Mouse (Mus musculus) inflammation-experienced regulatory T-cells, adult 6 months (primary cell): ENCODE data around the gene Eed. TPM values are rescaled to one million over a fixed set of nuclear protein-coding genes. Genes with fewer than 3 reads are reported as not detected.
A peak's percentile ranks its signal among the peaks of the same experiment; 100 is the strongest.
"Not testable (repeated sequence)": the region's sequence is repeated elsewhere in the genome, so short reads cannot be mapped to it uniquely, and the experiment has no call there.

Source experiments
- ATAC-seq: one replicate; pipeline ENCODE4 v1.8.0; 2017
- polyA plus RNA-seq, 3 experiments: library from polyadenylated mRNA; unstranded; fragments of 100-300 nt; shearing (Covaris generic); gene quantifications; one replicate each; pipeline ENCODE4 v1.2.1; 2017

Gene Eed
- 10 to 100 TPM; 75.2 to 96.7 (median 91.0) TPM for polyA plus RNA-seq

DNA sequence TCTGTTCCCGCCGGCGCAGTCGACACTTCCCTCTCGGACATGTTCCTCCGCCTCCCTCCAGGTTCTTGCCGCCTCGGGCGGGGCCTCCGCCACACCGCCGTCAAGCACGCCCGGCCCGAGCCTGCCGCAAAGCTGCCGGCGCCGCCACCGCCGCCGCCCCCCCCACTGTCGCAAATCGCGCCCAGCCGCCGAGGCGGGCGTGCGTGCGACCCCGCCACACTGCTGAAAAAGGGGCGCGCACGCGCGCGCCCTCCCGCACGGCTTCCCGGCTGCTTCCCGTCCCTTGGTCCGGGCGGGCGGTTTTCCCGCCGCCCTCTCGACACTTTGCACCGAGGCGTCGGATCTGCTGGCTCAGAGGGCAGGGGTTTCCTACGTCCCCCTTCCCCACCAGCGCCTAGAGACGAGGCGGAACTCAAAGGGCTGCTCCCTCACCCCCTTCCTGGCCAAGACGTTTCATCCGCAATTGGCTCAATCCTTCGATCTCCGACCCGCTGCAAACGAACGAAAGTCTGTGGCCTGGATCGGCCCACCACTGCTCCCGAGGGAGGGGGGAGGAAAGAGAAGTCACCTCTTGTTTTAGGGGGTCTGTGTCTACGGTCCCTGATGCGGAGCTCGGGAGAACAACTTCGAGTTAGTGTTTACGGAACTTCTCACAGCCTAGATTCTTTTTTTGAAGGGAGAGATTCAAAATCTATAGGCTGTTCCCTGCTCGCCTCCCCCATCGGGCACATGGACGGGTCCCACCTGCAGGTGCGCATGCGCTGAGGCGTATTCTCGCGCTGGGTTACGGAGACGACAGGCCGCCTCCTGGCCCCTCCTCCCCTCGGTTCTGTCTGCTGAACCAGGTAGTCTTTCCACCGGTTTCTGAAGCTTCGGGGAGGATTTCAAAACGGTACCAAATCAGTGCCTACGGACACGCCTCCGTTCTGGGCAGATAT lies at the start of gene Eed:
Gene Eed, minus strand, starts transcription at position 499 of the 938 bp plus-strand sequence.
- ATAC-seq = peak; percentile 81

DNA sequence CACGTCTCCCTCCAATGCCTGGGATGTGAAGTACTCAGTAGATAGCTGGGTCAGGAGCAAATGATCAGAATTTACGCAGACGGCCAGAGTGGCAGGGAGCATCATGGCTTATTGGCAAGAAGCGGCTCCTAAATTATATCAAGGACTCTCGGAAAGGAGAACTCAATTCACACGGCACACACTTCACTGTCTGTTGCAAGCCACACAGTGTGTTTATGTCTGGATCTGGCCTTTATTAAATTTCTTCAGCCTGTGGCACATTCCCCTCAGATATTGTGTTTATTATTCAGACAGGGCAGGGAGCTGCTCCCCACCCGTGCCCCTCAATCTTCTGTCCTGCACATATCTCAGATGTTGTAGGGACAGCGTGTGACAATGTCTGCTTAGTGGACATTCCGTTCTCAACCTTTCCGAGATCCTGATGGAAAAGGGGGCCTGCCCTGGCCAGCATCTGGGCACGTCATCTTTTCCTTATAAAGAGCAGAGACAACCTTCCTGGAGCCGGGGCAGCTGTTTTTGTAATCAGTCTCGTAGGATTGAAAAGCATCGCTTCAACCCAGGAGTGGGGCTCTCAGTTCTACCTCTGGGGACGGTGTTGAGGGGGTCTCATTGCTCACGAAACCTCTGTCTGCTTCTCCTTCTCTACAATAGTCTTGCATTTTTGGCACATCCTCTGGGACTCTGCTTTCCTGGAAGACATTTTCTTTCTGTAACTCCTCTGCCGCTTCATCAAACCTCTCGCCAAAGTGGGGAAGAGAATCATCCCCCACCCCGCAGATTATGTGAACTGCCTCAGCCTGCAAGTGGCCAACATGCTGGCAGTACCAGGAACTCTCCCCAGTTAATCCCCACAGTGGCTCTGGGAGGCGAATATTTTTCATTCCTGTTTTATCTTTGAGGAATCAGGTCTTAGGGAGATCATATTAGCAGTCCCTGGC lies 49.0 kb upstream of the Eed start:
- ATAC-seq = no peak

DNA sequence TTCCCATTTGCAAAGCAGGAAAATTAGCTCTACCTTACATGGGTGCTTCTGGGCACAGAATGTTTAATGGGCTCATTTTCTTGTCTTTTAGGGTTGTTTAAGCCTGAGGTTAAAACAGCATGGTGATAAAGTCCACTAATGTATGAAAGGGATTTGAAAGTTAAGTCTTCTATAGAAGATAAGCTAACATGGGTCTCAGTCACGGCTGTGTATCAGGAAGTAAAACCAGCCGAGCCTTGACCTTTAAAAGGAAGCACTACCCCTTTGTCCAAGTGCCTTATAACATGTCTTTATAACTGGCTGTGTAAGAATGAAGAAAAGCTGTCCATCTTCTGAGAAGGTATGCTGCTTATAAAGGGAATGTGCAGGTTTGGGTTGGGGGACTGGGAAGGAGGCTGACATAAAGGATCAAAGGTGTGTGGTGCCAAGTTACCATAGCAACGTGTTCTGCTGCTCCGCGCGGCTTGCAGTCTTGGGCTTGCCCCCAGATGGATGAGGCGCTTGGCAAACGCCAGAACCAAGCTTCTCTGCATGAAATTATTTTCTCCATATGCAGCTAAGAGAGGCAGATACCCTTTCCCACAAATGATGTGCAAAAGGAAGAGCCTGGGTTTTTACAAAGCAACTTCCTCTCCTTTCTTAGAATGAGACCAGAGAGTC lies 48.2 kb upstream of the Eed start:
- ATAC-seq = peak; percentile 64

DNA sequence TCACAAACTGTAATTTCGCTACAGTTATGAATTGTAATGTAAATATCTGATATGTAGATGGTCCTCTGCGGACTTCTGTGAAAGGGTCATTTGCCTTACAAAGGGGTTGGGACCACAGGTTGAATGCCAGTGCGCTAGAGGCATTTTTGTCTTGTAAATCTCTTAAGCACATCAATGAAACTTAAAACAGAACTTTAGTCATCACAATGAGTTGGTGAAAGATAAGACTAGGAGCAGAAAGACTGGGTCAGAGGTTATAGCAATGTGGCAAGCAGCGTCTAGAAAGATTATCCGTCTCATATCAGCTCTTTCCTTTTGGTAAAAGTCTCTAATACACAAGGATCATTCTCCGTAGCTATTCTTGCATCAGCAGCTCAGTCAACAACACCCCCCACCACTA lies 44.2 kb upstream of the Eed start:
- no peak for ATAC-seq

DNA sequence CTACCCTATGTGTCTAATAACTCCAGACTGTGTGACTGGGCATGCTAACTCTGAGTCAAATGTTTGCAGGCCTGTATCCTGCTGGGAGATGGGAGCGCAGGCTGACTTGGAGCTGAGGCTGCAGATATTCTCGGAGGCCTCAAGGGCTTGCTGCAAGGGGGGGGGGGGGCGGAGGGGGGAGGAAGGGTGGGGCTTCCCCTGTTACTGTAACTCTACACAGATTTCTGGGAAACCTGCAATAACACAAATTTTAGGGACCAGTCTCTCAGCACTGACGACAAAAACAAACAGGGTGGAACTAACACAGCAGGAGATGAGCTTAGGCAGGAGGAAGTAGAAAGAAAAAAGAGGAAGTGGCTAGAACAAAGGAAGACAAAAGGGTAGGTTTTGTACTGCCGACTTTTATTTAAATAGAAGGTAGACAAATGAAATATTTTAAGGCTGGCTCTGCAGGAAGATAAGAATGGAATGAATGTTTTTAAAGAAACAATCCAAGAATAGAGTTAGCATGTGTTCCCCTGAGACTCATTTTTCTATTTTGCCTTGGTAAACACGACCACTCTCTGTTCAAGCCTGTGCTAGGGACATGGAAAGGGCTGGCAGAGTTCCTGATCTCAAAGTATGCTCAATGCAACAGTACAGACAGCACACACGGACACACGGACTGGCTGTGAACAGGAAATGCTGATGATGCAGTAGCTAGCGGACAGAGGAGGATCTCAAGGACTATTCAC lies 42.4 kb upstream of the Eed start:
- peak; percentile 94 for ATAC-seq

DNA sequence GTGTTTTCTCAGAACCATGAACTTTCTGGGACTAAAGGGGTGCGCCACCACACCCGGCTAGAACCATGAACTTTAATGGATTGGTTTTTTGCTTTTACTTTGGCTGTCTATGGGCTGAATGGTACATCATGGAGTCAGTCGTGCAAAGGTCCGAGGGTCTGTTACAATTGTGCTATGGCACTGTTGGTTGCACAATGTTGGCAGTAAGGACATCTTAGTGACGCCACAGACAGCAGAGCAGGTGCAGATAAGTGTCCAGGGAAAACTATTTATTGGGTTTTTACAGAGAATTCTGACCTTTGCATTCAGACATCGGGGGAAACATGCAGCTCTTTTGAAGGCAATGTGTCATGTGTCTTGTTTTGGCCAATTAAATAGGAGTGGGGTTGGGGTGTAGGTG lies 39.5 kb upstream of the Eed start:
- ATAC-seq = no peak

DNA sequence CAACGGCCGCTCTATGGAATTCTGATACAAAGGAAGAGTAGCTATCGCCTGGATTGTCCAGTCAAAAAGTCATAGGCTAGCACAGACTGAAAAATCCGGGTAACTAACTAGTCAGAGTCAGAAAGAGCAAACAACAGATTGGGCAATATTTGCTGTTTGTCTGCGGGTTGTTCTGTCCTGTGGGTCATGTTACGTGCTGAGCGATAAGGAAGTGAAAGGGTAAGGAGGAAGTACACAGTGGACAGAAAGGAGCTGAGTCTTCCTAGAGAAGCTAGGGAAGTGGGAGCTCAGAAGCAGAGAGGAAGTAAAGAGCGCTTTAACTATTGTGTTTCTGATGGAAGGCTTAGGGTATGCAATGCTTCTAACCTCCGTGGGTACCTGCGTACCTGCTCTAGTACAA lies 38.8 kb upstream of the Eed start:
- no peak for ATAC-seq

DNA sequence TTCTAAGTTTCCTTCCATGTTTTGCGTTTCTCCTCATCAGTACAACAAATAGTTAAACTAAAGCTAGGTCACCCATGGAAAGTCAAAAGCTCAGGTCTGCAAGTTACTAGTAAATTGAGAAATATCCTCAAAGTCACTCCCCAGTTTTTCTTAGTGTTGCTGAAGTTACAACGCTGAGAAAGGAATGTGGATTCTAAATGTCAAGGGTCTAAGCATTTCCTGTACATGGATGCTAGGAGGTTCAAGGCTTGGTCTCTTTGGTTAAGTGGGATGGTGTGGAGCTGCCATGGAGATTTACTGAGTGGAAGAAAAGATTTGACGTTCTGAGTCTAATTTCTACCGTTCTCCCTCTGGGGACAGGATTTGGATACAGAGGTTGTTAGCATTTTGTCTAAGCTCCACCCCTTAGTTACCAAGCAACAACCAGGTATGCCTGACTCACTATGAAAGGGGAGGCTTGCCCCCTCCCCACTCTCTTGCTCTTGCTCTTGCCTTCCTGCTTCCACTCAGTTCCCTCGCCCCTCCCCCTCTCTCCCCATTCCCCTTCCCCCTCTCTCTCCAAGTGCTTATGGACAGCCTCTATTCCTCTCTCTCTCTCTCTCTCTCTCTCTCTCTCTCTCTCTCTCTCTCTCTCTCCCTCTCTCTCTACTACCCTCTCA lies 36.3 kb upstream of the Eed start:
- ATAC-seq = no peak

DNA sequence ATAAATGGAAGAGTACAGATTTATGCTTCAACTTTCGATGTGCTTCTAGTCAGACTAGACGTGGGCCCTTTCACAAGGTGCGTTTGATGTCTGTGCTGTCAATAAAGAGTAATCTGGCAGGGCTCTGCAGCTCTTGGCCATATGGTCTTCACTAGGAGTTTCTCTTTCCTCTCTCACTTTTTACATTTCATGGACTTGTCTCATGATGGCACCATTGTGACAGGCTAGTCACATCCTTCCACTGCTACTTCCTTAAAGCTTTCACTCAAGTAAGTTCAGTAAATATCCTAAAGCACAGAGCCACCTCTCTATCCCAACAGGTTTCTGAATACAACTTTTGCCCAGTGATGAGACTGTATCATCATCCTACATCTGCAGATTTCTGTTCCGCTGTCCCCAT lies 35.7 kb upstream of the Eed start:
- peak; percentile 35 for ATAC-seq

DNA sequence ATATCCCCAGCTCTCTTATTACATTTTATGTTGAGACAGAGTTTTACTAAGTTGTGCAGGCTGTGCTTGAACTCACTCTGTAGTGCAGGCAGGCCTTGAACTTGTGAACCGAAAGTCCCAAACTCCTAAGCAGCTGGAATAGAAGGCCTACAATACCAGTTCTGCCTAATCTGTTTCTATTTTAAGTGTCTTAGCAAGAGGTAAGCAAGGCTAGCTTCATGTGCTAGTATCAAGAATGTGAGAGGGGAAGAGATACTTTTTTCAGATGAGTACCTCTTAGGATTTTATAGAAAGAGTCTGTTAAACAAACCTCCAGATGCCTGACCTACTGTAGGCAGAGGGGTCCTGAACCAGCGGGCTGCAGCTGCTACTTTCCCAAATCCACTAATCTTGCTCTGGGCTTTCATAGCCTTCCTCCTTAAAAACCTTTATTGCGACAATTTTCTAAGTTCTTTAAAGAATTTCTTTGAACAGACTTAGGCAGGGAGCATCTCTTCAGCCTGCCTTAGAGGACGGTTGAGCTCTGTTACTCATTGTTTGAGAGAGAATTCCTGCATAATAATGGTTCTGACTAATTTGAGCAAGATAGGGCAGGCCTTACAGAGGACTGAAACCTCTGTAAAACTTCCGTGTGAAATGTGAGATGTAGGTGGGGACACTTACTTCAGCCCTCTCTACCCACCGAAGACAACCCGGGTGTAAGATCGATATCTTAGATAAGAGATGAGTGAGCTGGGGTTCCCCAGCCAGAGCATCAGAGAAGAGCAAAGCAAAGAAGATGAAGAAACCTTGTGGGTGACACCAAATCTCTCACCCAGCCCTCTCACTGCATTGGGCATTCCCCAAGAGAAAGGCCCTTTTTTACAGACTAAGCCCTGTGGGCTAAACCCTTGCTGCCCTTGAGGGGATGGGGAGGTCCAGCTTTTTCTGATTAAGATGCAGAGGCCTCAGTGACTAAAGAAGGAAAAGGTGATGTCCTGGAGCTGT lies 26.2 kb upstream of the Eed start:
- ATAC-seq = peak; percentile 87

DNA sequence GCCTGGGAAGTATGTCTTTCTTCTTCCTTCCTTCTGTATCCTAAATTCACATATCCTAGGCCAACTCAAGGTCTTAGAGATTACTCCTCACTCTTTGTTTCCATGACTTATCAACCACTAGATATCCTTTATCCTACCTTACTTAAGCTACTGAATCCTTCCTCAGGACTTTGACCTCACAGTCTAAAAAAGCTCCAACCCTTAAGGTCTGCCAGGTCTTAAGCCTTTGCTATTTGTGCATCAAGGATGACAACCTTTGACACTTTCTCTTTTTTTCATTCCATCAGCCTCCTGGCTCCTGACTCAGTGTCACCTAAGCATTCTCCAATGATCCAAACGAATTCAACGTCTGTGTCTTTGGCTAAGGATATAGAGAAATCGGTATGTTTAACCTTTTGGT lies 24.0 kb upstream of the Eed start:
- ATAC-seq = no peak

DNA sequence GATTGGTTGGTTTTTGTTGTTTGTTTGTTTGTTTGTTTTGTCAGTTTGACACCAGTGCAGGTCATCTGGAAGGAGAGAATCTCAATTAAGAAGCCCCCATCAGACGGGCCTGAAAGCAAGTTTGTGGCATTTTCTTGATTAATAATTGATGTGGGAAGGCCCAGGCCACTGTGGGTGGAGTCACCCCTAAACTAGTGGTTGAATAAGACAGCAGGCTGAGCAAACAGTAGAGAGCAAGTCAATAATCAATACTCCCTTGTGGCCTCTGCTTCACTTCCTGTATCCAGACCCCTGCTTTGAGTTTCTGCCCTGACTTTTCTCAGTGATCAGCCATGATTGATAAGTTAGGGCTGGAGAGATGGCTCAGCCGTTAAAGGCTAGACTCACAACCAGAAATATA lies 21.6 kb upstream of the Eed start:
- no peak for ATAC-seq

DNA sequence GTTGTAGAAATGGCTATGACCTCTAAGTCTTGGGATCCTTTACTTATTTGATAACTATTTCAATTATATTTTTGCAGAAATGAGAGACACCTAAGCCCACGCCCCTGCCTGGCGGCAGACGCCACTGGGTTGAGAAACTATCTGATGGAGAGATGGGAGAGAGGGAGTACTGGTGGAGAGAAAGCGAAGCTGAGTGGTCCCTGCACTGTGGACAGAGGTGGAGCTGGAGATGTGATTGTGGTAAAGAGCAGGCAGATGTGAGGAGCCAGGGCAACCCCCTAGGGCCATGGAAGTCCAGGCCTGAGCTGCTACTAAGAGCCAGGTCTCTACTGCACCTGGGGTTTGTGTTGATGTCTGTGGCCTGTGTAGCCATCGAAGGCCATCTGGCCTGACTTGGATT lies 18.7 kb upstream of the Eed start:
- ATAC-seq = no peak

DNA sequence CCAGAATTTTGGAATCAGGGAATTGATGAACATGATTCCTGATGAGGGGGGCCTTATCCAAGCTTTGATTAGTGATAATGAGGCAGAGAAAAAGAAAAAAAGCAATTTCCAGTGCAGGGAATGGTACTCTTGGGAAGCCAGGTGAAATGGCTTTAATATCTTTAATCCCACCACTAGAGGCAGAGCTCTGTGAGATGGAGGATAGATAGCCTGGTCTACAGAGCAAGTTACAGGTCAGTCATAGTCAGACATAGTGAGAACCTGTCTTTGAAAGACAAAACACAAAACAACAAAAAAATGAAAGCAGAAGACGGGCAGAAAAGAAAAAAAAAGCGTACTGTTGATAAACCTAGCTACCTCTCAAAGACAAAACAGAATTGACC lies 17.8 kb upstream of the Eed start:
- no peak for ATAC-seq

DNA sequence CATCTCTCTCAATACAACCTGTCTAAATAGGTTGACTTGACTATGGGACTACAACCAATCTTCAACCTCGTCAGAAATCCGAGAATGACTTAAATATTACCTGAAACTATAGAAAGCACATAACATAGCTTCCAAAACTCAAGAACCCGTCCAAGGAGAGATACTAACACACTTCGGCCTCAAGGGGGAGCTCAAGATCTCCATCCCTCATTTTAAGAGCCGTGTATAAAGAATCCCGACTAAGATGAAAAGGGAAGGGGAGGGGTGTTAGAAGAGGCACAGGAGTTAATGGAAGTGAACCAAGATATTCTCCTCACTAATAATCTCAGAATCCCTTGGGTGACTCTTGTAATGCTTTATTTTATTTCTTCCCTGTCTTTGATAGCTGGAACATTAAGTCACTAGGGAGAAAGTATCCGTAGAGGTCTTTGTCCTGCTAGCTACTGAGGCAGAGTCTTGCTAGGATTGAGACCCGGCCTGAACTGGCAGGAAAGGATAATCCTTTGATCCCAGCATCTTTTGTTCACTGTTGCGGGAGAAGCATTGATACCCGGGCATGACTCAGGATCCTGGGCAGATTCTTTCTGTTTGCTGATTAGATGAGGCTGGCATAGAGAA lies 17.3 kb upstream of the Eed start:
- ATAC-seq = peak; percentile 73

DNA sequence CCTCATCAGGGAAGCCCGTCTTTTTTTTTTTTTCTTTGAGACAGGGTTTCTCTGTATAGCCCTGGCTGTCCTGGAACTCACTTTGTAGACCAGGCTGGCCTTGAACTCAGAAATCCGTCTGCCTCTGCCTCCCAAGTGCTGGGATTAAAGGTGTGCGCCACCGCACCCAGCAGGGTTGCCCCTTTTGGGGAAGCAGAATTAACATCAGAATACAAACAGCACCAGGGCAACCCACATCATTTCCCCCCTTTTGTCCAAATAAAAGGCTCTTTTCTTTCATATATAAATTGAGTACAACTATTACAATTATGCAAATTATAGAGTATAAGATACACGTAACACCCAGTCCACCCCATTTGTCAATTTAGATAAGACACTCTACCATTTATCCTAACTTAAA lies 16.7 kb upstream of the Eed start:
- ATAC-seq = not testable (repeated sequence)

DNA sequence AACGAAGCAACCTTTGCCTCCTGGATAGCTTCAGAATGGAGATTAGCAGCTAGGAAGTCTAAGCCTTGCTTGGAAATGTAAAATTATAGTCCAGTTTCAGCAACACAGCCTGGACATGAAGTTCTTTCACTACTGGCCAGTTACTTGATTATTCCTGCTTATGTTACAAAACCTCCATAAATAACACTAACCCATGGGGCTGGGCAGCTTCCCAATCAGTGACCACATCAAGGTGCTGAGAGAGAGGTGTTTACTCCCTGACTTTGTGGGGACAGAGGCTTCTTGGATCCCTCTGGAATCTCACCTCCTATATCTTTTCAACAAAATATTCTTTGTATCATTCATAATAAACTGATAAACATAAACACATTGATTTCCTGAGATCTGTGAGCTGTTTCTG lies 12.3 kb upstream of the Eed start:
- no peak for ATAC-seq

DNA sequence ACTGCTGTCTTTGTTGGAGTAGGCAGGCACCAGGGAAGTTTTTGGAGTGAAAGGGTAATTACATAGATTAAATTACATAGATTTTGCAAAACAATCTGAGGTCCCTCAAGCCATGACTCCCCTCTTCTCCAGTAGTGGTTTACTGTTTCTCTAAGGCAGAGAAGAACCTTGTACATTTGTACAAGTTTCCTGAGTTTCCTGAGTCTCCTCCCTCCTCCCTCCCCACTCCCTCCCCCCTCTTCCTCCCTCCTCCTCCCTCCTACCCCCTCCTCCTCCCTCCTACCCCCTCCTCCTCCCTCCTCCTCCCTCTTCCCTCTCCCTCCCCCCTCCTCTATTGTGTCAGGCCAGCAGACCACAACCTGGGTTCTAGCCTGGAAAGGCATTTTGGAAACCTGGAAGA lies 3.6 kb upstream of the Eed start:
- ATAC-seq = no peak

DNA sequence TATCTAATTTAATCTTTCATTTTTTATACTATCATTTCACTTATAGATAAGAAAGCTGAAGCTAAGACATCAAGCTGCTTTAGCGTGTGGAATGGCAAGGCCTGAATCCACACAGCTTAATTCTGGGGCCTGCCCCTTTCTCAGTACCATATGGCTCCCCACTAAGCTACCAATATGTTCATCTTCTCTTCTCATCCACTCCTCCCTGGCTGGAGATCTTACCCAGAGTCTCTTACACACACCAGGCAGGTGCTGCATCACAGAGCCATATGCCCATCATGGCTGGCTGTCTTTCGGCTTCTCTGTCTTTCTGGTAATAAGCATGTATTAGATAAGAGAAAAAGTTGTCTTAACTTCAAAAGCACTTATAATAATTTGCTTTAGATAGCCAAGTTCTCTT lies 2.7 kb upstream of the Eed start:
- no peak for ATAC-seq

DNA sequence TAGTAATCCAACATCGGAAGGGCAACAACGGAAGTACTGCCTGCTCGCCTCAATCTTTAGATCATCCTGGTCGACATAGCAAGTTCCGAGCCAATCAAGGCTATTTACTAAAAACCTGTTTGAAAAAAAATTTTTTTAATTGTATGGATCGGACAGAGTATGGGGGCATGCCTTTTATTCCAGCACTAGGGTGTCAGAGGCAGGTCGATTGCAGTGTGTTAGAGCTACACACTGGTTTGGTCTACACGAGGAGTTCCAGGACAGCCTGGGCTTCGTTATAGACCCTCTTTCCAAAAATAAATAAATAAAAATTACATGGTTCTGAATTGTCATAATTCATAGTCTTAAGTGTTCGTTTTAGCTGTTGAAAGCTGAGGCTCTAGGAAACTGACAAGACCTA lies 774 bp upstream of the Eed start:
- ATAC-seq = no peak
